Mouse (Mus musculus) ovary, postnatal 36 days (tissue): ENCODE measurements around the gene Gpr63.
A peak's percentile ranks its signal among the peaks of the same experiment; 100 is the strongest.
"Not testable (repeated sequence)": the region's sequence is repeated elsewhere in the genome, so short reads cannot be mapped to it uniquely, and the experiment has no call there.

Source experiments
- DNase-seq: peaks from one replicate; pipeline ENCODE4 v3.0.0; 2022; ENCODE audit warnings: low spot score, mixed read lengths

The Gpr63 gene

GRCm38 (mm10) chr4:24966299-24966991 is at the start of gene Gpr63:
TSS of gene Gpr63 (plus strand) at chr4:24966407.
- peak; percentile 79 for DNase-seq

GRCm38 (mm10) chr4:24920006-24920577 is 46.1 kb upstream of the Gpr63 start:
- no peak for DNase-seq

DNA sequence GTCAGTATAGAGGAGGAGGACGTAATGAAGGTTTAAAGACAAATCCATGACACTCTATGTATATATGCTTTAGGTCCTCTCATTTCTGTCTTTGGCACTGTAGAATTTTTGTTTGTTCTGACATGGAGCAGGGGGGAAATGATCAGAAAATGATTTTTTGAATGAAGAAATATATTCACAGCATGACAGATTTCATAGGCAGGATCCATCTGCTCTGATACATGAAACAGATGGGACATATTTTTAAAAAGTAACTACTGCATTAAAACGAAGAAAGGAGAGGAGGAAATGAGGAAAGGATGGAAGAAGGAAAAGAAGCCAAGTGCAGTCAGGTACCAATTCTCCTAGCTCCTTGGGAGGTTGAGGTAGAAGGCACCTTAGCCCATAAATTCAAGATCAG is 41.5 kb upstream of the Gpr63 start:
- DNase-seq: no peak

DNA sequence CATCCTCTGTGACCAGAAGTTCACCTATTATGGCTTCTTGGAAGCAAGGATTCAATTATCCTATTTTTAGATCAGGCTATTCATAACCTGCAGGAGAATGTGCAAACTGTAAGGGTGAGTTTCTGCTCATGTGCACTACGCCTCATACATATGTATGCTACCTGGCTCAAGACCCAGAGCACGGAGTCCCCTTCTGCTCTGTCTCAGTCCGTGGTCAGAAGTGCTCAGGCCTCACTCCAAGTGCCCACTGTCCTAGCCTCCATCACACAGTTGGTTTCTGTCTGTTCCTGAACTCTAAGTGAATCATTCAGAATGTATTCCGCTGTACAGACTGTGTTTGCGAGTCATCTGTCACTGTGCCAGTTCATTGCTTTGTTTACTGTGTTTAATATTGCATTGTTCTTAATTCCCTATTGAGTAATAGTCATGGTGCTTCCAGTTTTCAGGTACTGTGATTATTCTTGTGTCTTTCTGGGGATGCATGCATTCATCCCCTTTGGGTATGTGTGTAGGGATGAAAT is 37.9 kb upstream of the Gpr63 start:
- DNase-seq: no peak

- DNase-seq: no peak
Observed at GRCm38 (mm10) chr4:24928926-24929325, 37.3 kb upstream of the Gpr63 start.

DNA sequence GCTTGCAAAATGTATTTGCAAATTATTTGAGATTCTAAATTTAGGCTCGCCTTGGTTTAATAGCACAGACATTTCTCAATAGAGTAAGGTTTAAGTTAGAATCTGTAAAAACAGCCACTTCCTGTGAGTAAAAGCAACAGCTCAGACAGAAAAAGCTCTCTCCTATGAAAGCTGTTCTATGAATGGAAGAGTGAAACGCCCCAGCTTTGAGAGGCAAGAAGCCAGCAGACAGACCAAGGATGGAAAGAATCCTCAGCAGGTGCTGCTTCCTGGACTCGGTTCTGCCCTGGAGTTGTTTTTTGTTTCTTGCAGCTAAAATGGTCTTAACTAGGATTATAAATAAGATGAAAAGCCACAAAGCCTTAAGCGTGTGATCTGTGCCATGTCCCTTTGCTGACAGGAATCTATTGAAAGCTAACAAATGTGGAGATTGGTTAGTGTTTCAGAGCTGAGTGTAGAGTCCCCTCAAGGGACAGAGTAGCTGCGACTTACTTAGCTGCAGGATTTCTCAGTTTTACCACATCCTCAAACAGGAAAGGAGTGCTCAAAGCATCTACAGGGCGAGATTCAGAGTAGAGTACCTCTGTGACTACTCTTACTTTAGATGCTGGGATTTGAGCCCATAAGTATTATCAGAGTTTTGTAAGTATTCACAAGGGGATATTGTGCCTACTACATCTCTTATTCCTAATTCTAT is 23.3 kb upstream of the Gpr63 start:
- no peak for DNase-seq

DNA sequence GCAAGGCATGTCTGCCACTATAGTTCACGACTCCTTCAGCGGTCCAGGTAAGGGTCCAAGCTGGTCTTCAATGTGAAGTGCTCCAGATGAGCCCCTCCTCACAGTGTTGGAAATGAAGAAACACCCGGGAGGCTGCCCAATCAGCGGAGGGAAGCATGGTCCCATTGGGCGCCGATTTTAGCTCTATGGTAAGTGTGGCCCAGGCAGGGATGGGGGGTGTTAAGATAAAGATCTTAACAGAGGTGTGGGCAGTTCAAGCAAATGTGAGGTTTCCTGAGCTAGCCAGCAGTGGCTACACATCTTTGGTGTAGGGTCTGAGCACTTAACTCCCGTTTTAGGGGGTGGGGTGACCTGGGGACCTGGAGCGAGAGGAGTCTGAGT is 299 bp upstream of the Gpr63 start:
- DNase-seq: no peak

DNA sequence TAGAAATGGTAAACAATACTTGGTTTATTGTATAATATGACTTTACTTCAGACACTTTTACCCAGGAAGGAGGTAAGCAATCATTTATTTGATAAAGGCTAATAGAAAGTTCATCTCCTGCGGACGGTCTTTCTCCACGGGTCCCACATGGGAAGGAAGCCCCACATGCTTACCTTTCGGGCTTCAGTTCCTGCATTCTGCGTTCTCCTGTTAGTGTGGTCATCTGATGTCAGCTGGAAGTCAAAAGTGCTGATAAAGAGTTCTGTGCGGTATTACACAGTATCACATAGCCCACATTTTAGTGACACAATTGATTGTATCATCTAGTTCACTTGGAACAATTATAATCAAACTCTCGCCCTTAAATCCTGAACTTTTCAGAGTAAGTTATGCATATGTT is 1.0 kb downstream of the Gpr63 start:
- no peak for DNase-seq

GRCm38 (mm10) chr4:24978589-24978988 is 12.4 kb downstream of the Gpr63 start:
- peak; percentile 12 for DNase-seq

DNA sequence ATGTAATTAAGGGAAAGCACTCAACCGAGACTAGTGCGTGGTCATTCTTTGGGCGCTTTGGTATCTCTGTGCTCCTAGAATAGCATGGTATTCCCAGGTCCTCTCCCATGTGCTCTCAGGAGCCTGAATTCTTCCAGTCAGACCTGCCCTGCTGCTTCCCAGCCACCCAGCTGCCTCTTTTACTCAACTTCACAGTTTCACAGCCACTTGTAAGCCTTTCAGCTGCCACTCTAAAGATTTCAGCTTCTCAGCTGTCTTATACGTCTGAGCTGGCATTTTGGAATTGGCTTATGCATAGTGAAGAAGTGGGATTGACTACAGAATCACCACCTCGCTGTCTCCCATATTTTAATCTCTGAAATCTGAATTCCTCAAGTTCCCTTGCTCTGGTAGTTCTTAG is 19.4 kb downstream of the Gpr63 start:
- DNase-seq: no peak

DNA sequence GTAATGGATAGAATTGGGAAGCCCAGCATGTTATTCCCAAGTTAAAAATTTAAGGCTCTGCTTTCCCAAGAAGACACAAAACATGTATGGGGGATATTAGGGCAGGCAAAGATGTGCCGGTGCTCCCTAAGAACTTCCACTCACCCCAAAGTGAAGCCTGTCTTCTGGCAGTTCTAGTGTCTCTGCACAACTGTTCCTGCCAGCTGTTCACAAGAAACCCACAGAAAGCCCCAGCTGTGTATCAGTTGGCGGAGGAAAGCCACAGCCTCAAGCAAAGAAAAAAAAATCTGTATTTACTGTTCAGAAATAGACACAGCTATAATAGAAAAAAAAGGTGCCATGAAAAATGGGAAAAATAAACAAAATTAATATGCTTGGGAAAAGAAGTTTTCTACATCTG is 25.3 kb downstream of the Gpr63 start:
- no peak for DNase-seq

GRCm38 (mm10) chr4:25009328-25009727 is 43.1 kb downstream of the Gpr63 start:
- not testable (repeated sequence) for DNase-seq

DNA sequence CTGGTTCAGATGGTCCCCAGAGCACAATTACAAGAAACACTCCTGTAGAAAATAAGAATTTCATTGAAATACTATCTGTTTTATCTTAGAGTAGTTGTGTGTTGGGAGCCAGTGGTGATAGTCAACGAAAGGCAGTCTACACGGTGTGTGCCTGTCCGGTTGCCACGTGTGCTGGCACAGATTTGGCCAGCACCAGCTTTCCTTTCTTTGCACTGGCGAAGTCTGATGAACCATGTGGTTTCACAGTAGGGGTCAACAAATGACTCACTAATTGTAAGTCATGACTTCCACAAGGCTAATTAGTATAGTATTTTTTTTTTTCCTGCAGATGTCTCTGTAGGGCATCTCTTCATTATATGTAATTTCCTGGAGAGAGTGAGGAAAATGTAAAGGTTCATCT is 45.6 kb downstream of the Gpr63 start:
- no peak for DNase-seq

GRCm38 (mm10) chr4:25012726-25013125 is 46.5 kb downstream of the Gpr63 start:
- no peak for DNase-seq

- DNase-seq: no peak
Observed at GRCm38 (mm10) chr4:25015017-25015655, 48.9 kb downstream of the Gpr63 start.

DNA sequence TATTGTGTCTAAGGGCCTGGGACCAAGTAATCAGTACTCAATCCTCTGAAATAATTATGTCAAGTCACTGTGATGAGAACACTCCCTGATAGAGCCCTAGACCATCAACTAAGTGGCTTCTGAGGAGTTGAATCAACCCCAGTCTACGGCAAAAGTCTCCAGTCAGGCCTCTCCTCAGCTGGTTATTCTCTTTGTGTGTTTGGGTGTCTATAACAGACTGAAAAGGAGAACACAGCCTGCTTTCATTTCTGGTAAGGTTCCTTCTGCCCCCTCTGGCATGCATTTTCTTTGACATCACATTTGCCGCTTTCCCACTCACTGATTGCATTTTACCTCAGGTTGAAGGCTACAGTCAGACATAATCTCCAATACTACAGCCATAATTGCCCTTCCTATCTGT is 62.0 kb downstream of the Gpr63 start:
- no peak for DNase-seq

- no peak for DNase-seq
Observed at GRCm38 (mm10) chr4:25028752-25029151, 62.5 kb downstream of the Gpr63 start.

- no peak for DNase-seq
Observed at GRCm38 (mm10) chr4:25029875-25030274, 63.7 kb downstream of the Gpr63 start.

- DNase-seq: peak; percentile 14
Observed at GRCm38 (mm10) chr4:25035158-25035791, 69.1 kb downstream of the Gpr63 start.

GRCm38 (mm10) chr4:25035806-25036205 is 69.6 kb downstream of the Gpr63 start:
- DNase-seq: no peak

- no peak for DNase-seq
Observed at GRCm38 (mm10) chr4:25037260-25037659, 71.1 kb downstream of the Gpr63 start.

- DNase-seq: not testable (repeated sequence)
Observed at GRCm38 (mm10) chr4:25055541-25055940, 89.3 kb downstream of the Gpr63 start.
